Mouse (Mus musculus): ENCODE results near the gene Ahcyl2.

The Ahcyl2 gene

GRCm38 (mm10) chr6:29891151-29891550, 123.3 kb downstream of the Ahcyl2 start:
- TF ChIP-seq GATA4 (IDR thresholded peaks at IDR 0.05; ENCODE audit: insufficient replicate concordance, low read length) = no peak

GRCm38 (mm10) chr6:29896976-29897375, 129.2 kb downstream of the Ahcyl2 start:
- TF ChIP-seq GATA4 (IDR thresholded peaks at IDR 0.05; ENCODE audit: insufficient replicate concordance, low read length) = no peak

- no peak for TF ChIP-seq GATA4 (IDR thresholded peaks at IDR 0.05; ENCODE audit: insufficient replicate concordance, low read length)
Measured at GRCm38 (mm10) chr6:29901450-29901849, 133.6 kb downstream of the Ahcyl2 start.

GRCm38 (mm10) chr6:29902256-29902655, 134.4 kb downstream of the Ahcyl2 start:
- TF ChIP-seq GATA4 (IDR thresholded peaks at IDR 0.05; ENCODE audit: insufficient replicate concordance, low read length) = no peak

GRCm38 (mm10) chr6:29903343-29903914, 135.6 kb downstream of the Ahcyl2 start:
- TF ChIP-seq GATA4 (IDR thresholded peaks at IDR 0.05; ENCODE audit: insufficient replicate concordance, low read length) = no peak

- TF ChIP-seq GATA4 (IDR thresholded peaks at IDR 0.05; ENCODE audit: insufficient replicate concordance, low read length) = no peak
Measured at GRCm38 (mm10) chr6:29904281-29904680, 136.5 kb downstream of the Ahcyl2 start.

GRCm38 (mm10) chr6:29910631-29911030, 142.8 kb downstream of the Ahcyl2 start:
- no peak for TF ChIP-seq GATA4 (IDR thresholded peaks at IDR 0.05; ENCODE audit: insufficient replicate concordance, low read length)

- no peak for TF ChIP-seq GATA4 (IDR thresholded peaks at IDR 0.05; ENCODE audit: insufficient replicate concordance, low read length)
Measured at GRCm38 (mm10) chr6:29913673-29914072, 145.9 kb downstream of the Ahcyl2 start.

- TF ChIP-seq GATA4 (IDR thresholded peaks at IDR 0.05; ENCODE audit: insufficient replicate concordance, low read length) = no peak
Measured at GRCm38 (mm10) chr6:29914136-29914535, 146.3 kb downstream of the Ahcyl2 start.

- TF ChIP-seq GATA4 (IDR thresholded peaks at IDR 0.05; ENCODE audit: insufficient replicate concordance, low read length) = no peak
Measured at GRCm38 (mm10) chr6:29915836-29916235, 148.0 kb downstream of the Ahcyl2 start.

- no peak for TF ChIP-seq GATA4 (IDR thresholded peaks at IDR 0.05; ENCODE audit: insufficient replicate concordance, low read length)
Measured at GRCm38 (mm10) chr6:29916530-29917382, 148.9 kb downstream of the Ahcyl2 start, which contains the start of gene Strip2. Strip2 (plus strand) TSS chr6:29917012.

GRCm38 (mm10) chr6:29917383-29917720, 149.5 kb downstream of the Ahcyl2 start:
- TF ChIP-seq GATA4 (IDR thresholded peaks at IDR 0.05; ENCODE audit: insufficient replicate concordance, low read length) = no peak

- TF ChIP-seq GATA4 (IDR thresholded peaks at IDR 0.05; ENCODE audit: insufficient replicate concordance, low read length) = no peak
Measured at GRCm38 (mm10) chr6:29917947-29918346, 150.1 kb downstream of the Ahcyl2 start.

- TF ChIP-seq GATA4 (IDR thresholded peaks at IDR 0.05; ENCODE audit: insufficient replicate concordance, low read length) = no peak
Measured at GRCm38 (mm10) chr6:29923501-29923900, 155.7 kb downstream of the Ahcyl2 start.

- TF ChIP-seq GATA4 (IDR thresholded peaks at IDR 0.05; ENCODE audit: insufficient replicate concordance, low read length) = no peak
Measured at GRCm38 (mm10) chr6:29925594-29926219, 157.9 kb downstream of the Ahcyl2 start.

- TF ChIP-seq GATA4 (IDR thresholded peaks at IDR 0.05; ENCODE audit: insufficient replicate concordance, low read length) = no peak
Measured at GRCm38 (mm10) chr6:29930087-29930486, 162.3 kb downstream of the Ahcyl2 start.

Data from liver, adult (tissue).